Mouse (Mus musculus) embryonic facial prominence, embryonic 14.5 days (tissue): ENCODE results near the gene Arhgap10. TPM values are rescaled to one million over a fixed set of nuclear protein-coding genes. Genes with fewer than 3 reads are reported as not detected.
A peak's percentile ranks its signal among the peaks of the same experiment; 100 is the strongest.
"Not testable (repeated sequence)": the region's sequence is repeated elsewhere in the genome, so short reads cannot be mapped to it uniquely, and the experiment has no call there.

Experiments used
- ATAC-seq: fragments of 200-750 bp; cut with Nextera tagmentation; 2 replicates; pipeline ENCODE4 v1.8.0; 2017; ENCODE audit warnings: low read depth, moderate number of reproducible peaks, moderate TSS enrichment
- DNase-seq: peaks from one replicate; pipeline ENCODE4 v3.0.0-alpha.2; 2015; ENCODE audit warnings: low spot score
- H3K27ac ChIP-seq: fragments of 300-500 bp; sonication (generic); replicated peaks from 2 replicates; pipeline ENCODE4 v1.5.1; 2014; ENCODE audit warnings: low read depth, mild to moderate bottlenecking, low read length, moderate library complexity
- H3K27me3 ChIP-seq: fragments of 300-500 bp; sonication (generic); replicated peaks from 2 replicates; pipeline ENCODE4 v1.6.1; 2014; ENCODE audit warnings: low read length; ENCODE audit not compliant: control insufficient read depth, insufficient read depth
- H3K36me3 ChIP-seq: fragments of 300-500 bp; sonication (generic); 2 replicates; pipeline ENCODE4 v1.6.1; 2014; ENCODE audit warnings: low read length, mixed read lengths; ENCODE audit not compliant: control insufficient read depth, insufficient read depth
- H3K4me1 ChIP-seq: fragments of 300-500 bp; sonication (generic); 2 replicates; pipeline ENCODE4 v1.6.1; 2014; ENCODE audit warnings: antibody characterized with exemption, low read length; ENCODE audit not compliant: control insufficient read depth, insufficient read depth
- H3K4me2 ChIP-seq: fragments of 300-500 bp; sonication (generic); 2 replicates; pipeline ENCODE4 v1.6.1; 2014; ENCODE audit warnings: low read depth, mild to moderate bottlenecking, low read length, moderate library complexity, mixed read lengths
- H3K4me3 ChIP-seq: fragments of 300-500 bp; sonication (generic); 2 replicates; pipeline ENCODE4 v1.5.1; 2014; ENCODE audit warnings: low read depth, mild to moderate bottlenecking, low read length
- H3K9ac ChIP-seq: fragments of 300-500 bp; sonication (generic); 2 replicates; pipeline ENCODE4 v1.6.1; 2014; ENCODE audit warnings: low read depth, mild to moderate bottlenecking, low read length, moderate library complexity, mixed read lengths
- H3K9me3 ChIP-seq: fragments of 300-500 bp; sonication (generic); 2 replicates; pipeline ENCODE4 v1.6.1; 2016; ENCODE audit warnings: low read length; ENCODE audit not compliant: control insufficient read depth
- WGBS: fragments of 180-500 bp; shearing (Covaris S2); extraction: QIAGEN DNeasy Blood & Tissue Kit; methylation state at CpG from one replicate; pipeline ENCODE4 v1.1.7; 2014; 5-methylcytosine and 5-hydroxymethylcytosine counted together
- polyA plus RNA-seq: library from polyadenylated mRNA; unstranded; fragments of >200 nt; fragmentation: Nextera tagmentation; extraction: Ambion mirVana; gene quantifications from 2 replicates; pipeline ENCODE4 v1.2.1, GENCODE M21; 2014

The Arhgap10 gene
- polyA plus RNA-seq, 1 experiment from 2014 or later = 25.9 TPM

DNA sequence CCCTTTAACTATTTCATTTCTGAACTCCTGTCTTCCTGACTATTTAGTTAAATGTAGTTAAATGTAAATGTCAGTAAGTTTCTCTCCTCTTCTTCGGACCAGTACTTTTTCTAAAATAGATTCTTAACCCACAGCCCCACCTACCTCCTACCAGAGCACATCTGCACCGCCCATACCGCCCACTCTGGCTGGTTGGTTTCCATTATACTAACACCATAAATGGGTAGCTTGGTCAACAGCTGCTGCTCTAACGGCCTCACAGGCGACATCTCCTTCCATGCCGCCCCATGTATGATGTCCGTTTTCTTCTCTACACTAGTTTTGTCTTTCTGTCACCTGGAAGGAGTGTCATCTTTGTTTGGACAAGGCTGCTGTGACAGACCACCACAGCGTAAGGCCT is 189.3 kb downstream of the Arhgap10 start:
- no peak for DNase-seq
- ATAC-seq = no peak
- Histone ChIP-seq H3K9ac (no peak overlapping the region), H3K27ac (no peak overlapping the region), H3K4me3 (no peak overlapping the region), H3K27me3 (no peaks in the 10 kb centered on the region), H3K4me2 (no peak overlapping the region), H3K4me1 (peaks cover 11% of the 10 kb centered on the region; the same call in 1 of the 2 replicates), H3K36me3 (no peaks in the 10 kb centered on the region), H3K9me3 (no peaks in the 10 kb centered on the region)
- 85% methylated on average over 8 of the region's 8 CpGs for WGBS

DNA sequence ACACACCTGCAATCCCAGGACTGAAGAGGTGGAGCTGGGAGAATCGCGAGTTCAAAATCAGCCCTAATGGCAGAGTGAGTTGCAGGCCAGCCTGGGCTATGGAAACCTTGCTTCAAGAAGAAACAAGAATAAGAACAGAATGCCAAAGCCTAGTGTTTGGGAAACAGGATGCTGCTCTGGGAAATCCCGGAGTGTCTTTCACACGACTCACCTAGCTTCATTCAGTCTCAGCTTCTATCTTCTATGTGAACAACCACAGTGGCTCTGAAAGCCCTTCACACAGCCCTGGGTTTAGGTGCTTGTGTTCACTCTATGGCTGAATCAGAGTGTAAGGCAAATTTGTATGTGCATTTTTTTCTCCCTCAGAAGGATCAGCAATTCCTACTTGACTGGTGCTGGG is 190.4 kb downstream of the Arhgap10 start:
- Histone ChIP-seq H3K36me3 (no peaks in the 10 kb centered on the region), H3K4me2 (no peak overlapping the region)
- ATAC-seq = no peak

GRCm38 (mm10) chr8:77322727-77323126 is 195.0 kb downstream of the Arhgap10 start:
- DNase-seq, H3K9ac ChIP-seq, H3K9me3 ChIP-seq, H3K4me1 ChIP-seq, H3K4me2 ChIP-seq, H3K36me3 ChIP-seq, H3K4me3 ChIP-seq, H3K27ac ChIP-seq, H3K27me3 ChIP-seq, ATAC-seq: not testable (repeated sequence)
- WGBS = 81% methylated on average over 6 of the region's 7 CpGs

More for the DNA sequence above, 190.4 kb downstream of the Arhgap10 start:
- DNase-seq = no peak
- 86% methylated on average over 4 of the region's 4 CpGs for WGBS
- Histone ChIP-seq H3K4me3 (no peak overlapping the region), H3K27ac (no peak overlapping the region), H3K9ac (no peak overlapping the region), H3K4me1 (peaks cover 11% of the 10 kb centered on the region; the same call in 1 of the 2 replicates), H3K27me3 (no peaks in the 10 kb centered on the region), H3K9me3 (no peaks in the 10 kb centered on the region)

DNA sequence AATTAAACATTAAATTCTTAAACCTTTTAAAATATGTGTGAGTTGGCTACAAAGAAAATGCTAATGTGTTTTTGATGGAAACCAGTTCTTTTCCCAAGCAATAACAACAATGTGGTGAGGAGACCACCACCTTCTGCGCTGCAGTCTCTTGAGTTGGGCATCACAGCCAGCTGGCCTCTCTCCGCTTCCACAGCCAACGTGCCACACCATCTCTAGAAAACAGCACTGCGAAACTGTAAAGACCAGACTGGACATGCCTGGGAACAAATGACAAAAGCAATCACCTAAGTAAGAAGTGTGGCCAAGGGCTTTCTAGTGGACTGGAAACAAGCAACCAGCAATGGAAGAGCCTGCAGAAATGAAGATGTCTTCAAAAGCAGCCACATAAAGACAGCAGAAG is 195.9 kb downstream of the Arhgap10 start:
- Histone ChIP-seq H3K4me2 (no peak overlapping the region), H3K4me1 (no peaks in the 10 kb centered on the region), H3K36me3 (no peaks in the 10 kb centered on the region), H3K27ac (no peak overlapping the region), H3K9ac (no peak overlapping the region), H3K27me3 (no peaks in the 10 kb centered on the region), H3K4me3 (no peak overlapping the region), H3K9me3 (no peaks in the 10 kb centered on the region)
- DNase-seq = no peak
- WGBS = 88% methylated on average over 4 of the region's 4 CpGs
- ATAC-seq = no peak

- DNase-seq = no peak
- no peak overlapping the region for H3K4me2 ChIP-seq
- no peaks in the 10 kb centered on the region for H3K4me1 ChIP-seq
- no peaks in the 10 kb centered on the region for H3K9me3 ChIP-seq
- H3K27me3 ChIP-seq = no peaks in the 10 kb centered on the region
- H3K27ac ChIP-seq = no peak overlapping the region
- H3K9ac ChIP-seq = no peak overlapping the region
- no peaks in the 10 kb centered on the region for H3K36me3 ChIP-seq
- H3K4me3 ChIP-seq = no peak overlapping the region
- no peak; the same call in 1 of the 2 replicates for ATAC-seq
- 71% methylated on average over 9 of the region's 9 CpGs for WGBS
Observed at GRCm38 (mm10) chr8:77318590-77318989, 199.2 kb downstream of the Arhgap10 start.

DNA sequence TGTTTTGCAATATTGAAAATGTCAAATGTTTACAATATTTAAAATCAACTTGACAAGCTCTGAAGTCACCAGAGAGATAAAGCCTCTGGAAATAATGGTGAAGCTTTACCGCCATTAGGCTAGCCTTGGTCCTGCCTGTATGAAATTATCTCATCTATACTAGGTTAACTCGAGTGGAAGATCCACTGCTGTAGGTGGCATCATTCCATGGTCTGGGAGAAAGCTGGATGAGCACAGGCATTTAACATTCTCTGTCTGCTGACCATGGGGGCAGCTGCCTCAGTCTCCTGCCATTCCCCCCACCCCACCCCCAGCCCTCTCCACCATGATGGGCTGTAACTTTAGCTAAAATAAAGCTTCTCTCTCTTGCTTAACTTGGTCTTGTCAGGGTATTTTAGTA is 200.0 kb downstream of the Arhgap10 start:
- H3K4me3 ChIP-seq = no peak overlapping the region
- H3K4me2 ChIP-seq = no peak overlapping the region
- H3K4me1 ChIP-seq = no peaks in the 10 kb centered on the region
- WGBS = 92% methylated on average over 2 of the region's 2 CpGs
- no peaks in the 10 kb centered on the region for H3K36me3 ChIP-seq
- H3K9me3 ChIP-seq = no peaks in the 10 kb centered on the region
- H3K27me3 ChIP-seq = no peaks in the 10 kb centered on the region
- H3K9ac ChIP-seq = no peak overlapping the region
- no peak for DNase-seq
- no peak for ATAC-seq
- H3K27ac ChIP-seq = no peak overlapping the region

DNA sequence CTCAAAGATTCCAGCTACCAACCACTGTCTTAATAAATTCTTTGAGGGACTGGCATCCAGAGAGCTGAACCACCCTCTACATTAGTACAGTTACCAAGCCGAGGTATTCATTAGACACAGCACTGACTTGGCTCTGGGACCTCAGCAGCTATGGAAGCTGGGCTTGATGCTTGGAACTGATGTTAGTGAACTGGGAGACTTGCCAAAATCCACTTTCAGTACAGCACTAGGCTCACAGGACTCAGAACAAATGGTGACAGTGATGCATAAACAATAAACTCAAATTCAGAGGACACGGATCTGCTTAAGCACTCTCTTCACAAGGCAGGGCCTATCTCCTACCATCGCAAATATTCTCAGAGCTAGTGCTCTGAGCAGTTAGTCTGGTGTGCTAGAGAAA is 204.8 kb downstream of the Arhgap10 start:
- no peak overlapping the region for H3K4me2 ChIP-seq
- H3K4me1 ChIP-seq = no peaks in the 10 kb centered on the region
- H3K9ac ChIP-seq = no peak overlapping the region
- H3K36me3 ChIP-seq = peaks cover 13% of the 10 kb centered on the region; the same call in 1 of the 2 replicates
- H3K9me3 ChIP-seq = no peaks in the 10 kb centered on the region
- no peak overlapping the region for H3K4me3 ChIP-seq
- ATAC-seq (no peak), DNase-seq (peak; percentile 44)
- 65% methylated on average over 3 of the region's 3 CpGs for WGBS
- no peaks in the 10 kb centered on the region for H3K27me3 ChIP-seq
- H3K27ac ChIP-seq = no peak overlapping the region

GRCm38 (mm10) chr8:77311762-77312161 is 206.0 kb downstream of the Arhgap10 start:
- H3K4me3 ChIP-seq = no peak overlapping the region
- no peak overlapping the region for H3K4me2 ChIP-seq
- H3K9me3 ChIP-seq = no peaks in the 10 kb centered on the region
- H3K4me1 ChIP-seq = no peaks in the 10 kb centered on the region
- no peak for ATAC-seq
- no peak for DNase-seq
- H3K27ac ChIP-seq = no peak overlapping the region
- no peaks in the 10 kb centered on the region for H3K27me3 ChIP-seq
- WGBS = 76% methylated on average over 6 of the region's 6 CpGs
- peaks cover 13% of the 10 kb centered on the region; the same call in 1 of the 2 replicates for H3K36me3 ChIP-seq
- no peak overlapping the region for H3K9ac ChIP-seq

- DNase-seq (no peak), ATAC-seq (no peak)
- Histone ChIP-seq H3K36me3 (peaks cover 13% of the 10 kb centered on the region; the same call in 1 of the 2 replicates), H3K4me3 (no peak overlapping the region), H3K4me2 (no peak overlapping the region), H3K4me1 (no peaks in the 10 kb centered on the region), H3K9me3 (no peaks in the 10 kb centered on the region), H3K27ac (no peak overlapping the region), H3K27me3 (no peaks in the 10 kb centered on the region), H3K9ac (no peak overlapping the region)
- 80% methylated on average over 10 of the region's 10 CpGs for WGBS
Observed at GRCm38 (mm10) chr8:77310541-77310940, 207.2 kb downstream of the Arhgap10 start.
